Mouse (Mus musculus) olfactory bulb, adult 2 months (tissue): ENCODE measurements around the gene Inca1. TPM values are rescaled to one million over a fixed set of nuclear protein-coding genes. Genes with fewer than 3 reads are reported as not detected.
A peak's percentile ranks its signal among the peaks of the same experiment; 100 is the strongest.

Experiments used
- H3K27ac ChIP-seq: fragments of 200-500 bp; 2 replicates; pipeline ENCODE4 v1.5.1; 2012; ENCODE audit warnings: low read depth, low read length; ENCODE audit not compliant: insufficient read depth
- H3K4me1 ChIP-seq: fragments of 200-500 bp; 2 replicates; pipeline ENCODE4 v1.6.1; 2012; ENCODE audit warnings: low read length; ENCODE audit not compliant: control insufficient read depth, insufficient read depth
- H3K4me3 ChIP-seq: fragments of 200-500 bp; 2 replicates; pipeline ENCODE4 v1.5.1; 2012; ENCODE audit warnings: mild to moderate bottlenecking, low read depth, low read length, moderate library complexity; ENCODE audit not compliant: insufficient read depth
- CTCF ChIP-seq: fragments of 200-500 bp; IDR thresholded peaks from 2 replicates; pipeline ENCODE4 v1.5.1; 2012; ENCODE audit warnings: low read depth, mild to moderate bottlenecking, low read length, moderate library complexity; ENCODE audit not compliant: insufficient read depth
- POLR2A ChIP-seq: fragments of 200-500 bp; IDR thresholded peaks from 2 replicates; pipeline ENCODE4 v1.6.1; 2012; ENCODE audit warnings: mild to moderate bottlenecking, low read depth, low read length, moderate library complexity; ENCODE audit not compliant: insufficient read depth
- WGBS: fragments of 180-500 bp; shearing (Covaris S2); methylation state at CpG from one replicate; pipeline ENCODE4 v1.1.7; 2018; 5-methylcytosine and 5-hydroxymethylcytosine counted together
- polyA plus RNA-seq: library from polyadenylated mRNA; stranded (reverse); fragments of >200 nt; gene quantifications from 2 replicates; pipeline ENCODE4 v1.2.4, GENCODE M21; 2012; ENCODE audit warnings: low replicate concordance; ENCODE audit not compliant: missing spikeins, insufficient read depth, insufficient read length

Inca1 gene
- not detected in 2 replicates for polyA plus RNA-seq

DNA sequence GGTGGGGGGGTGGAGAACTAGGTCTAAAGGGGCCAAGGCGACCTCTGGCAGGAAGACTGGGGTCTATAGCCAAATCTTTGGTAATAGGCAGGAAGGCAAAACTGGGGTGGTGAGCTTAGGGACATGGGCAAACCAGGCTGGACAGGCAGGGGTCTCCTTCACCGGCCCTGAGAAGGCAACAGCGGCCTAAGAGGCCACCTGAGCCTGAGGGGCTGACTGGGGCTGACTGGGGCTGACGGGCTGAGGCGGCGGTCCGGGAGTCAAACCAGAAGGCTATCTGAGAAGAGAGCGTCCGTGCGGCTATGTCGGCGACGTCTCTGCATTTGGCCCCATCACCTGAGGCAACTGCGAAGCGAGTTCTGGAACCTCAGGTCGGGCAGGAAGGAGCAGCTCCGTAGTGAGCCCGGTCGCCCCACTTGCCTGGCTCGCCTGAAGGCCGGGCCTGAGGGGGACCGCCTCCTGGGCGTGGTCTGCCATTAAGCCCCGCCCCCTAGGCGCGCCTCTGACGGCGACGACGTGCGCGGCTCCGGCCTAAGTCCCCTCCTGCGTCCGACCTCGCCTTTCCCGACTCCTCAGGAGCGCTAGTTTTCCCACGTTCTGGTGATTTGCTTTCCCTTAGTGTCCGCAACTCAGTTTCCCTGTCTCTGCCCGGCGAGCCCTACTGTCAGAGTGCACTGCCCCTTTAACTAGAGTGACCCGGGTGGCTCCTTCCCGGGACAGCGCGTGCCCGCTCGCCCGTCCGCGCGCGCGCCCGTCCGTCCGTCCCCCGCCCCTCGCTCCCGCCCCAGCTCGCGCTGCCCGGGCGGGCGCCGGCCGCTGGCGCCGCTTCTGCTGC, at the start of gene Inca1, which contains the start of gene Kif1c:
Gene Inca1 (minus strand): TSS at position 434 of the 835 bp plus-strand sequence.
Gene Kif1c (plus strand): TSS at position 827 of the 835 bp plus-strand sequence.
- H3K4me3 ChIP-seq, result peak within 1 kb of the TSS; percentile 86
- H3K27ac ChIP-seq, result peak within 1 kb of the TSS; percentile 85
- TF ChIP-seq CTCF (no peak), POLR2A (peak; percentile 69)
- 2% methylated on average over 67 of the region's 69 CpGs for WGBS
- peaks cover 17% of the 10 kb centered on the region for H3K4me1 ChIP-seq

GRCm38 (mm10) chr11:70747876-70748545, 48.1 kb upstream of the Inca1 start:
- Histone ChIP-seq H3K27ac (no peak overlapping the region), H3K4me1 (peaks cover 2% of the 10 kb centered on the region; the same call in 1 of the 2 replicates), H3K4me3 (no peak overlapping the region)
- TF ChIP-seq CTCF (no peak), POLR2A (no peak)
- WGBS, result 76% methylated on average over 4 of the region's 4 CpGs

GRCm38 (mm10) chr11:70745636-70746035, 45.7 kb upstream of the Inca1 start:
- 88% methylated on average over 7 of the region's 7 CpGs for WGBS
- Histone ChIP-seq H3K4me3 (no peak overlapping the region), H3K4me1 (peaks cover 5% of the 10 kb centered on the region; the same call in 1 of the 2 replicates), H3K27ac (no peak overlapping the region)
- TF ChIP-seq CTCF (no peak), POLR2A (no peak)

GRCm38 (mm10) chr11:70742581-70743459, 42.9 kb upstream of the Inca1 start:
- TF ChIP-seq POLR2A (no peak), CTCF (no peak)
- Histone ChIP-seq H3K27ac (no peak overlapping the region), H3K4me1 (peaks cover 5% of the 10 kb centered on the region; the same call in 1 of the 2 replicates), H3K4me3 (no peak overlapping the region)
- WGBS, result 61% methylated on average over 12 of the region's 12 CpGs

GRCm38 (mm10) chr11:70742117-70742516, 42.2 kb upstream of the Inca1 start:
- 85% methylated on average over 7 of the region's 7 CpGs for WGBS
- Histone ChIP-seq H3K27ac (no peak overlapping the region), H3K4me3 (no peak overlapping the region), H3K4me1 (peaks cover 5% of the 10 kb centered on the region; the same call in 1 of the 2 replicates)
- TF ChIP-seq CTCF, result no peak
- TF ChIP-seq POLR2A, result no peak

GRCm38 (mm10) chr11:70741603-70742002, 41.6 kb upstream of the Inca1 start:
- H3K27ac ChIP-seq, result no peak overlapping the region
- 93% methylated on average over 3 of the region's 3 CpGs for WGBS
- H3K4me3 ChIP-seq, result no peak overlapping the region
- TF ChIP-seq POLR2A (no peak), CTCF (no peak)
- peaks cover 5% of the 10 kb centered on the region; the same call in 1 of the 2 replicates for H3K4me1 ChIP-seq

DNA sequence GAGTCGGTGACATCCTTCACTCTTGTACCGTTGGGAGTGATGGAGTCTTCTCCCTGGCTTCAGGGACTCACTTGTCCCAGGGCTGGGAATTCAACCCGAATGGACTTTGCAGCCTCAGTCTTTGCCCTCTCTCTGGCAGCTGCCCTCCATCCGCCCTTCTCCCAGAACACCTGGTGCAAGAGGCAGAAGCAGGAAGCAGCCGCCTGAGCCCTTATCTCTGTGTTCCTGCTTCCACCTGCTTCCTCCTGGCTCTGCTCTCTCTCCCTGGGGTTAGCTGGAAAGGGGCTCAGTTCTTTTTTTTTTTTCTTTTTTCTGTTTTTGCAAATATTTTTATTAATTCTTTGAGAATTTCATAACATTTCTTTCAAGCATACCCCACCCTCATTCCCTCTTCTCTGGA, 37.8 kb upstream of the Inca1 start:
- no peak for TF ChIP-seq POLR2A
- no peak for TF ChIP-seq CTCF
- Histone ChIP-seq H3K27ac (no peak overlapping the region), H3K4me3 (no peak overlapping the region), H3K4me1 (peaks cover 2% of the 10 kb centered on the region; the same call in 1 of the 2 replicates)
- WGBS, result 76% methylated on average over 5 of the region's 5 CpGs

GRCm38 (mm10) chr11:70733256-70733655, 33.3 kb upstream of the Inca1 start:
- TF ChIP-seq CTCF, result no peak
- TF ChIP-seq POLR2A, result no peak
- no peak overlapping the region for H3K27ac ChIP-seq
- no peak overlapping the region for H3K4me3 ChIP-seq
- H3K4me1 ChIP-seq, result no peaks in the 10 kb centered on the region
- WGBS, result 80% methylated on average over 5 of the region's 5 CpGs
